Mouse (Mus musculus) CD8-positive naive resting alpha-beta T cell, adult 2 months (primary cell): ENCODE results near the gene Vsx2.
"Not testable (repeated sequence)": the region's sequence is repeated elsewhere in the genome, so short reads cannot be mapped to it uniquely, and the experiment has no call there.

Experiments
- DNase-seq, 2 experiments: peaks; one replicate each; pipeline ENCODE4 v3.0.0; 2022; ENCODE audit warnings: low read depth in 2 of 2, low spot score in 2 of 2

The Vsx2 gene

GRCm38 (mm10) chr12:84569336-84569970, at the start of gene Vsx2:
Gene Vsx2, plus strand, starts transcription at chr12:84569762.
- no peak for DNase-seq

- no peak for DNase-seq
Observed at GRCm38 (mm10) chr12:84523728-84524127, 45.8 kb upstream of the Vsx2 start.

DNA sequence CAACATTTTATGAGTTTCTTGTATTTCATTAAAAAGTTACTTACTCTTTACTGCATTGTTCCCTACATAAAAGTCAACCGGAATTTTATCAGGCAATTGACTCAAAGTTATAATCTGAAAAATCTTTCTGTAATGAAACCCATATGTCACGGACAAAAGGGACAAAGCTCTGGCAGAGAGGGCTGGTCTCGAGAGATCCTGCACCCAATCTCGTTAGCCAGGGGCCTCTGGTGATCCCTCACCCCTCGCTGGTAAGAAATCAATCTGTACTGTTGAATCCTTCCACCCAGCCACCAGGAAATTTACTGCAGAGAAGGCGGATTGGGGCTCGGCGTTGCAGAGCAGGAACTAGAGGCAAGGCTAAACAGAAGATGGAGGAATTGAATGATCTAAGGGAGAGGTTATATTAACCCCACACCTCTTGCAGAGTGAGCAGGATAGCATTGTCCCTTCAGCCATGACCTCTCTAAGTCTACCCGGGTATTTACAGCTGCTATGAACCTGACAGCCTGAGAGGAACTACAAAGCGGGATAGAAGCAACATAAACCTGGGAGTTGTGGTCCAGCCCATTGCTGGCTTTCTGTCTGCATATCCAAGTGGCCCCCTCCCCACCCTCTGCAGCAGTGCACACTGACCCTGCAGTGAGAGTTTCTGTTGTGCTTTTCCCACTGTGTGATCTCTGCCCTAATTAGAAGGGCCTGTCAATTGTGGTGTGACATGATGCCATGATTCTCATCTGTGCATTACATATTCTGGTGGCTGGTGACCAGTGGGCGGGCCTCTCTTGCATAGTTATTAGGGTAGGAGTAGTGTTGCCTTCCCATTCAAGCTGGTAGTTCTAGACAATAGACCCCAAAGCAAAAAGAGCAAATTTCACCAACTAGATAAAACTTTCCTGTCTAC, 45.2 kb upstream of the Vsx2 start:
- DNase-seq = no peak

- DNase-seq = no peak
Observed at GRCm38 (mm10) chr12:84525422-84525821, 44.1 kb upstream of the Vsx2 start.

GRCm38 (mm10) chr12:84530426-84530825, 39.1 kb upstream of the Vsx2 start:
- DNase-seq = no peak

- DNase-seq = no peak
Observed at GRCm38 (mm10) chr12:84531906-84532829, 37.4 kb upstream of the Vsx2 start.

DNA sequence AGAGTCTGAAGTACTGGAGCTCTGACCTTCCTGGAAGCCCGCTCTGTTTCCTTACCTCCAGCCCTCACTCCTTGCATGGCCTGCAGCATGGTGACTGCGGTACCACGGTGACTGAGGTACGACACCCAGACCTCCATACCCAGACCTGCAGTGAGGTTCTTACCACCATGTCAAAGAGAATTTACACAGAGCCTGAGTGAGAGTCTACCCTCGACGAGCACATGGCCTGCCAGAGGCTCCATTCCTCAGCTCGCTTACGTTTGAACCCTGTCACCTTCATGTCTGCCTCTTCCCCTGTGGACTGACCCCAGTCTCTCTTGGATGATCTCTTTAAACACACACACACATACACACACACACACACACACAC, 36.7 kb upstream of the Vsx2 start:
- no peak for DNase-seq

DNA sequence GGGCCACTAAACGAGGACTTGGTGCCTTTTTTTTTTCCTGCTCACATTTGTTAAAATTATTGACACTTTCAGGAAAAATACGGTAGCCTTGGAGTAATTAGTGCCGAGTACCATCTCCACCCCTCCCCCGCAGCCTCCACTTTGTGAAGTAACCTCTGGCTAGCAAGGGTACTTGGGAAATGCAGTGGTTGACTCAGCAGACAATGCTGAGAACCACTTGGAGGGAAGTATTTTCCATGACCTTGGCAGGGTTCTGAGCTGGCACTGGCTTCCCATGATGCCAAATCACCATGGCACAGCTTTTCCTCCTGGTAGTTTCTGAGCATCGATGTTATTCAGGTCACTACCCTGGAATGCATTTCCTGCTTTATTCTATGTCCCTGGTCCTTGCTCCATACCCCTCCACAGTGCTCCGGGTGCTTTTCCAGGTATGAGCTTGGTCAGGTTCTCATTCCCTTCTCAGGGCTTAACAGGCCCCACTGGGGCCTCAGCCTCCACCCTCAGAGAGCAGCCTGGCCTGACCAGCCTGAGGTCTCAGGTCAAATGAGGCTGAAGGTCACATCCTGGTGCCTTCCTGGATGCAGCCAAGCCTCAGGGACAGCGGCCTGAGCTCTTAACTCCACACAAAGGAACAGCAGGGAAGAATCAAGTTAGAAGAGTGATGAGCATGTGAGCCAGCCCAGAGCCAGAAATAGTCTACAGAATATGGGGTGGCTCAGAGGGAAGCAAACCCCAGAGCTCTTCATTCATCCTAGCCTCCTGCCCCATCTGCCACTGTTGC, 35.7 kb upstream of the Vsx2 start:
- no peak for DNase-seq

DNA sequence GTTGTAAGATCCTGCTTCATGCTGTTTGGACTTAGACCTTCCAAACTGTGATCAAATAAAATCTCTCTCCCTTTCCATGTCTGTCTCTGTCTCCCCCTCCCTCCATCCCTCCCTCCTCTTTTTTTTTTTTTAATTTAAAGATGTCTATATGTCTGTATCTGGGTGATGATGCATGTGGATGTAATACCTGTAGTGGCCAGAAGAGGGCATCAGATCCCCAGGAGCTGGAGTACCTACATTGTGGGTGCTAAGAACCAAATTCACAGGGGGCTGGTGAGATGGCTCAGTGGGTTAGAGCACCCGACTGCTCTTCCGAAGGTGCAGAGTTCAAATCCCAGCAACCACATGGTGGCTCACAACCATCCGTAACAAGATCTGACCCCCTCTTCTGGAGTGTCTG, 30.0 kb upstream of the Vsx2 start:
- DNase-seq = not testable (repeated sequence)

DNA sequence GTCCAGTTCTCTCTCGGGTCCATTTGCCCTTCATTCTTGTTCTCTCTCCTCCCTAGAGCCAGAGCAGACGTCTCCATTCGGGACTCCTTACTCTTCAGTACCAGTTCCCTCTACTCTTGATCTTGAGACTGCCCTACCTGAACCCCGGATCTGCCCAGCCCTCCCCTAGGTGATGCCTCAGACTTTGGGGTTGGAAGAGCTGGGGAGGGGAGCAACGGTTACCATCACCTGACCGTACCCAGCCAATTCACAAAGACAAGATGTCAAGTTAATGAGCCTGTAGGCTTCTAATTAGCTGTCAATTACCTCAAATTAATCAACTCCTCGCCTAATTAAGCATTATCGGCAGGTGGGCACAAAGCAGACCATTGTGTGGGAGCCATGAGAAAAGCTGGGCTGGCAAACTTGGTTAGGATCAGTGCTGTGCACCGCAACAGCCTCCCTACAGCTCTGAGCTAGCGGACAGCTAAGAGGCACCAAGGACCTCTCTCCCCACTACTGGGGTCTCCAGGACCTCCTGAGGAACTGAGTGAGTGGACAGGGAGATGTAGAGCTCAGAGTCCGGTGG, 28.1 kb upstream of the Vsx2 start:
- no peak for DNase-seq

- DNase-seq = peak; percentile 15 to 44
Observed at GRCm38 (mm10) chr12:84546028-84546427, 23.5 kb upstream of the Vsx2 start.

DNA sequence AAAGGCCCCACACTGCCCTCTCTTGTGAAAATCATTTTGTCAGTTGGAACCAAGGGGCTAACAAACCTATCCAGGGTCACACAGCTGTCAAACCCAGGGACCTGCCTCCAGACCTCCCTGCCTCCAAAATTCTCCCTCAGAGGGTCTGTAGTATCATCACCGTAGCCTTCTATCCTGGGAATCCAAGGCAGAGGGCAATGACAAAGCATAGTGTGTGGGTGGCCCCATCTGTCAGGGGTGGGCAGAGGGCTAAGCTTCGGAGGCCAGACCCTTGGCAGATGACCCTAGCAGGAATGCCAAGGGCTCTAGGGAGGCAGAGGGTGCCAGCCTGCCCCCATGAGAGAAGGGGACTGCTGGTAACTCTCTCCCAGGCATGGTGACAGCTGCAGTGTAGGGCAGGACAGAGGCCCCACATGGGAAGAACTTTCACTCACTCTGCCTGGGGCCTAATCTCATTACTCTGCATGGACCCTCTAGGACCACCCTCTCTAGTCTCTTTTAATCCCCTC, 22.9 kb upstream of the Vsx2 start:
- no peak for DNase-seq

GRCm38 (mm10) chr12:84548251-84548650, 21.3 kb upstream of the Vsx2 start:
- no peak for DNase-seq

DNA sequence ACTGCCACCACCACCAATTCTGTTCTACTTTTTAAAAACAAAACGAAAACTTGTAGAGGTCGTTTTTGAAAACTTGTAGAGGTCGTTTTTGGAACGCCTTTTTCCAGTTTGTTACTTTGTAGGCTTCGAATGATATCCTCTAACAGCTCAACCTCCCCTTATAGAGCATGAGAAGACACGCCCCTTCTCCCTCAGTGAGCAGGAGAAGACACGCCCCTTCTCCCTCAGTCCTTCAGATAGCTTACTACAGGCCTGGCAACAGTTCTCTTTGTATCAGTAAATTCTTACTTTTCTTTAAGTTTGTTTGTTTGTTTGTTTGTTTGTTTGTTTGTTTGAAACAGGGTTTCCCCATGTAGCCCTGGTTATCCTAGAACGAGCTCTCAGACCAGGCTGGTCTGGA, 14.3 kb upstream of the Vsx2 start:
- DNase-seq = no peak

GRCm38 (mm10) chr12:84562558-84562957, 7.0 kb upstream of the Vsx2 start:
- DNase-seq = no peak

- DNase-seq = no peak
Observed at GRCm38 (mm10) chr12:84567576-84567975, 2.0 kb upstream of the Vsx2 start.

DNA sequence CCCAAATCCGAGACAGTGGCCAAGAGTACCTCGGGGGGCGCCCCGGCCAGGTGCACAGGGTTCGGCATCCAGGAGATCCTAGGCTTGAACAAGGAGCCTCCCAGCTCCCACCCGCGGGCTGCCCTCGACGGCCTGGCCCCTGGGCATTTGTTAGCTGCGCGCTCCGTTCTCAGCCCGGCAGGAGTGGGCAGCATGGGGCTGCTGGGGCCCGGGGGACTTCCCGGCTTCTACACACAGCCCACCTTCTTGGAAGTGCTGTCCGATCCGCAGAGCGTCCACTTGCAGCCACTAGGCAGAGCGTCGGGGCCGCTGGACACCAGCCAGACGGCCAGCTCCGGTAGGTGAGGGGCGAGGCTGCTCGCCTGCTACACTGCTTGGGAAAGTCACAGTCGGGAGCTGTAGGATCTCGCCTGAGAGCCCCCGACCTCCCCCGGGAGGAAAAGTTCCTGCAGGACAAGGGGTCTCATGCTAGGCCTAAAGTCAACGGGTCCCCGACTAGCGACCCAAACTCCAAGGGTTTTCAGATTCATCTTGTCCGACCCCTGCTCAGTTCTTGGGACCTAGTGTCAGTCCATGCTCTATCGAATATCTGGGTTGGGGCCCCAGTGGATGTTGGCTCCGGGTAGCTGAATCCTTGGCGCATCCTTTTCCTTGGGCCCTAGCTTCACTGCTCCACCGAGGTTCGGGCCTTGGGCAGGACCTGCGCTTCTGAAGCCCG, 573 bp downstream of the Vsx2 start:
- DNase-seq = no peak

DNA sequence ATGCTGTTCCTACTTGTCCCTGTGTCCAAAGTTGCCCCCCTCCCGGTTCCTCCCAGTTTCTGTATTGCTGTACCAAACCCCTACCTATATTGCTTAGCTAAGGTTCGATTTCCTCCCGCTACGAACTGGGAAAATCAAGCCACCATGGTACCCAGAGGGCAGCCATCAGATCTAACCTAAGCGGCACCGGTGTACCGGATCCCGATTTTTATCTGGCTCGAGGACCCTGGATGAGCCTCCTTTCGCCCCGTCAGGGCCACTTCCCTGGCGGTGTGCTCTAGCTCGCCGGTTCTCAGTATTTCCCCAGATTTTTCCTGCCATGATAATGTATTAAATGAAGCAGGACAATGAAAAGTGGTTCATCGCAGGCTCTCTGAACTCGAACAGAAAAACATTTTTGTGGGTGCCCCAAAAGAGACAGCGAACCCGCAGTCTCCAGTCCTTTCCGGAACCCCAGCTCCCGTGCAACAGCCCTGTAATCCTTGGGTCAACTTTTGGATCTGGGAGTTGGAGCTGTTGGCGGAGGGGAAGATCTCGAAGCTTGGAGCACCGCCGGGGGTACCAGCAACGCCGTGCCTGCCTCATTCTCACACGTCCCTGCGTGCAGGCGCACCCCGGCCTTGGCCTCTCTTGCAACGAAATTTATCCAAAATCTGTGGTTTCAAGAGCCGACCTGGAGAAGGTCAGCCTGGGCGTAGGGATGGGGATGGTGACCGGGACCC, 1.3 kb downstream of the Vsx2 start:
- DNase-seq = no peak
